Mouse (Mus musculus) colon, adult 2 months (tissue): Measurements from ENCODE around the gene Btrc. TPM values are rescaled to one million over a fixed set of nuclear protein-coding genes. Genes with fewer than 3 reads are reported as not detected.

Experiments used
- polyA plus RNA-seq: library from polyadenylated mRNA; depleted of rRNA; stranded (reverse); fragments of >200 nt; gene quantifications from 2 replicates; pipeline ENCODE4 v1.2.3, GENCODE M21; 2012; rRNA removed

The Btrc gene
- 8.9 and 9.3 TPM in 2 replicates for polyA plus RNA-seq

DNA sequence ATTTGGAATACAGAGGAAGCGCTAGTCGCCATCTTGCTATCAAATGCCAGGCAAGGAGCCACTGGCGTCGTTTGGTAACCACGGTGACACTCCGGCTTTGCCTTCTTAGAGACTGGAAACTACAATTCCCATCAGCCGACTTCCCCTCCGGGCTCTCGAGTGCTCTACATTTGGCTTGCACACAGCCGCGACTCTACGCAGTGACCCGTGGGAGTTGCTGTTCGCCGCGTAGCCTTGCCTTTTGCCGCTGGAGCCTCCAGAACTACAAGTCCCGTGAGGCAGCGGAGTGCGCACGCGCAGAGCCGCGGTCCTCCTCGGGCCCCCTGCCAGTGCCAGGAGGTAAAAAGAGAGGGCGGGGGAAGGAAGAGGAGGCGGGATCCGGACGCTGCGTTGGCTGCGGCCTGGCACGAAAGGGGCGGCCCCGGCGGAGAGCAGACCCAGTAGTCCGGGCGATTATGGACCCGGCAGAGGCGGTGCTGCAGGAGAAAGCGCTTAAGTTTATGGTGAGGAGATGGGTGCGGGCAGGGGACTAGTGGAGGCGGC lies at the start of gene Btrc:
TSS of gene Btrc (plus strand) at position 351 of the 543 bp plus-strand sequence.

DNA sequence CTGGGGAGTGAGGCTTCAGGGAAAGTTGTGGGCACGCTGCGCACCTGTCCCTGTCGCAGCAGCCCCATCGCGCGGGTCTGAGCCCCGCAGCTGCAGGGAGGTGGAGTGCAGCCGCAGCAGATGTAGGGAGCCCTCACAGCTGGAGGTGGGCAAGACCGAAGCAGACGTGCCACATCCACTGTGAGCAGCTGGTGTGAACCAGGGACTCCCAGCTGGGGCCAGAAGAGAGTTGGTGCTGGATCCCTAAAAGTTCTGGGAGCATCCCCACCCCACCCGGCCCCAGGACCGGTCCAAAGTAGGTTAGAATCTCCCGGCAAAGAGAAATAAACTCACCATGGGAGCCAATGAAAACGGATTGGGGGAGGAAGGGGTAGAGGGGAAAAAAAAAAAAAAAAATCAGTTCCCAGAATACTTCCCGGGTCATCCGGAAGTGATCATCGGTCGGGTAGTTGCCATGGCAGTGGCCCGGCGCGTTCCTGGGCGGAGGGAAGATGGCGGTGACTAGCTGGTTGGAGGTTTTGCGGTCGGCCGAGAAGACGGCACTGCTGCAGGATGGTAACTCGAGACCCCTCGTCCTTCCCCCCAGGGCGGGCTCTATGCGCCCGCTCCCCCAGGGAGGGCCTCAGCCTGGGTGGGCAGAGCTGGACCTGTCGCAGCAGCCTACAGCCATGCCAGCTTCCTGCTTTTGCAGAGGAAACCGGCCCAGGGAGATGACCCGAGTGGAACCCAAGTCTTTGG lies 196.8 kb downstream of the Btrc start, which contains the start of the genes Poll and Gm17018:
TSS of gene Poll (minus strand) at position 379 of the 738 bp plus-strand sequence.
TSS of gene Gm17018 (plus strand) at position 463 of the 738 bp plus-strand sequence.

Other genes starting within 250 kb of the Btrc start
- gene Tlx1, start 213.1 kb upstream of the Btrc start, polyA plus RNA-seq, result not detected in 2 replicates
- not detected in 2 replicates for gene Lbx1, start 127.9 kb upstream of the Btrc start, polyA plus RNA-seq
- 9.0 and 9.2 TPM in 2 replicates for gene Poll, start 196.8 kb downstream of the Btrc start, polyA plus RNA-seq
- gene Gm17018, start 196.9 kb downstream of the Btrc start, polyA plus RNA-seq, result 4.2 and 4.9 TPM in 2 replicates